Mouse (Mus musculus): ENCODE measurements around the gene Furin.

- TF ChIP-seq EP300 (IDR thresholded peaks at IDR 0.05) (no peak), CTCF (IDR thresholded peaks at IDR 0.05) (no peak)
These were observed 11.7 kb upstream of the Furin start for GRCm38 (mm10) chr7:80416969-80417368.
